8 mouse cellular contexts compared by ENCODE assay signal in genomic region chr6:140423846-140424200, GRCm38 (mm10). TPM values are rescaled to one million over a fixed set of nuclear protein-coding genes. Genes with fewer than 3 reads are reported as not detected.
A peak's percentile ranks its signal among the peaks of the same experiment; 100 is the strongest.
DNase-seq lines count a peak whose midpoint lies in the region; ATAC-seq and TF ChIP-seq lines count a peak whose summit lies in the region.

Gene Plekha5 (plus strand): TSS chr6:140424054.

- peak within 1 kb of the TSS; percentile 92 for H3K4me3 ChIP-seq in forebrain, embryonic 12.5 days (replicated peaks)
- peak within 1 kb of the TSS; percentile 96 for H3K4me3 ChIP-seq in lung, postnatal 0 days (ENCODE audit: low read depth, low read length)

- ATAC-seq in forebrain, embryonic 12.5 days (ENCODE audit: low FRiP score) = peak; percentile 91
- ATAC-seq in lung, postnatal 0 days = peak; percentile 94

- intact Hi-C loops in heart, postnatal 36 days (cut with DNase I) = loop anchor here (5.0 kb wide), 1 partner anchor 547 kb away; no protein-coding TSS in a partner anchor

- peak; percentile 70 for DNase-seq in ES-CJ7 (ENCODE audit: low read depth, low spot score)
- DNase-seq in adrenal gland, postnatal 36 days = peak; percentile 76 to 81
- peak; percentile 70 to 75 for DNase-seq in heart, postnatal 36 days
- DNase-seq in layer of hippocampus, adult 8-10 months (ENCODE audit: low spot score in 2 of 2) = peak in 1 of 2 experiments; percentile 26
- peak; percentile 88 for DNase-seq in lung, postnatal 0 days (ENCODE audit: low spot score)
- DNase-seq in ovary, postnatal 14 days (ENCODE audit: low spot score) = peak; percentile 55
- peak; percentile 57 to 58 for DNase-seq in urinary bladder, postnatal 36 days (ENCODE audit: low spot score in 2 of 2)

- H3K27ac ChIP-seq in forebrain, embryonic 12.5 days = peak within 1 kb of the TSS; percentile 93
- peak within 1 kb of the TSS; percentile 91 for H3K27ac ChIP-seq in lung, postnatal 0 days (ENCODE audit: low read length)

- peak within 1 kb of the TSS; percentile 68 for H3K4me2 ChIP-seq in forebrain, embryonic 12.5 days
- H3K4me2 ChIP-seq in lung, postnatal 0 days (replicated peaks; ENCODE audit: low read depth, low read length) = peak within 1 kb of the TSS; percentile 81

- peak; percentile 21; the same call in 1 of the 2 replicates for TF ChIP-seq CTCF in lung, postnatal 0 days (IDR thresholded peaks at IDR 0.05)

- H3K9me3 ChIP-seq in forebrain, embryonic 12.5 days = no peaks in the 10 kb centered on the region
- no peaks in the 10 kb centered on the region for H3K9me3 ChIP-seq in lung, postnatal 0 days (ENCODE audit: low read length)

- 1% methylated on average over 32 of the region's 65 CpGs for WGBS in forebrain, embryonic 12.5 days
- WGBS in lung, postnatal 0 days = 3% methylated on average over 24 of the region's 65 CpGs

- H3K27me3 ChIP-seq in forebrain, embryonic 12.5 days = 0 out of 2 replicates have a peak, but pooled peaks cover 2% of the 10 kb centered on the region
- H3K27me3 ChIP-seq in lung, postnatal 0 days (replicated peaks; ENCODE audit: insufficient read depth, low read length) = no peaks in the 10 kb centered on the region

- peaks cover 22% of the 10 kb centered on the region for H3K4me1 ChIP-seq in forebrain, embryonic 12.5 days
- no peaks in the 10 kb centered on the region for H3K4me1 ChIP-seq in lung, postnatal 0 days (ENCODE audit: insufficient read depth, low read depth, low read length)

- H3K36me3 ChIP-seq in forebrain, embryonic 12.5 days (replicated peaks) = peaks cover 5% of the 10 kb centered on the region
- H3K36me3 ChIP-seq in lung, postnatal 0 days (ENCODE audit: insufficient read depth, low read length) = no peaks in the 10 kb centered on the region

- peak within 1 kb of the TSS; percentile 98 for H3K9ac ChIP-seq in forebrain, embryonic 12.5 days
- H3K9ac ChIP-seq in lung, postnatal 0 days (replicated peaks; ENCODE audit: low read depth) = peak within 1 kb of the TSS; percentile 92

- no peak for TF ChIP-seq EP300 in lung, postnatal 0 days (IDR thresholded peaks at IDR 0.05)

RNA-seq across cellular contexts. Expression of gene Plekha5, which starts in this region (rescaled TPM):
- total RNA-seq in adrenal gland, postnatal 36 days (2021) = 10 to 100 TPM; 24.0 to 43.9 TPM
- polyA plus RNA-seq in forebrain, embryonic 12.5 days (2016; fragmentation: Nextera tagmentation; extraction: Ambion mirVana) = 46.9 and 51.4 TPM in 2 replicates
- 10 to 100 TPM; 26.6 to 33.6 TPM for total RNA-seq in heart, postnatal 36 days (2021)
- 100 to 1,000 TPM in 2 of 4 experiments, 10 to 100 TPM in 2; 92.0 to 111 (median 99.5) TPM for total RNA-seq in layer of hippocampus, adult 8-10 months (2022)
- polyA plus RNA-seq in lung, postnatal 0 days (2015; fragmentation: Nextera tagmentation; extraction: Ambion mirVana) = 22.1 and 24.1 TPM in 2 replicates
